Comparison of ENCODE assay signal across 10 mouse cellular contexts in the genomic region with DNA sequence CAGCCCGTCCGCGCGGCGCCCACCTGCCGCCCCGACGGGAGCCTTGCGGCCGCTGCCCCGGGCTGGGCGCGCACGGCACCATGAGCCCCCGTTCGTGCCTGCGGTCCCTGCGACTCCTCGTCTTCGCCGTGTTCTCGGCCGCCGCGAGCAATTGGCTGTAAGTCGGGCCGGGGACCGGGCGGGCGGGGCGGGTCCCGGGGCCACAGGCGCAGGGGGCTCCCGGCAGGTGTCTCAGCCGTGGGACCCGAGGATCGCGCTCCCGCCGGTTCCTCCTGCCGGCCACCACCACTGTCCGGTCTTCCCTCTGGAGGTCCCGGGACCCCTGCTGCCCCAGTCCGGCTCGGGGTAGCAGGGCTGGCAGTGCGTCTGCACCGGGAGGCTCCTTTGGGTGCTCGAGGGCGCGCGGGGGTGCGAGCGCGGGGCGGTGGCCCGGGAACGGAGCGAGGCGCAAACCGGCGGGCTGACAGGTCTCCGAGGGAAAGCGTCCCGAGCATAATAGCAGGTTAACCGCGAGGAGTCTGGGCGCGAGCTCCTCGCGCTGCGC. TPM values are rescaled to one million over a fixed set of nuclear protein-coding genes. Genes with fewer than 3 reads are reported as not detected.
A peak's percentile ranks its signal among the peaks of the same experiment; 100 is the strongest.
DNase-seq lines count a peak whose midpoint lies in the region; ATAC-seq lines count a peak whose summit lies in the region.
"Had no signal": no experiment of that assay in that cellular context is flagged by ENCODE, and none has a peak within 500 bp of the region (broad histone marks: within the 10 kb centered on the region; RNA-seq: fewer than 3 reads in every experiment).

No protein-coding gene starts in this region.

- under 1% methylated on average over 59 of the region's 71 CpGs for WGBS in kidney, embryonic 14.5 days
- WGBS in embryonic facial prominence, embryonic 11.5 days: under 1% methylated on average over 31 of the region's 71 CpGs
- WGBS in hindbrain, embryonic 14.5 days: 0% methylated on average over 68 of the region's 71 CpGs
- WGBS in midbrain, embryonic 14.5 days: under 1% methylated on average over 69 of the region's 71 CpGs

- no peaks in the 10 kb centered on the region for H3K9me3 ChIP-seq in kidney, embryonic 14.5 days (ENCODE audit: control insufficient read depth, low read length)
- no peaks in the 10 kb centered on the region for H3K9me3 ChIP-seq in embryonic facial prominence, embryonic 11.5 days (replicated peaks; ENCODE audit: control insufficient read depth, low read length)
- no peaks in the 10 kb centered on the region for H3K9me3 ChIP-seq in hindbrain, embryonic 14.5 days (ENCODE audit: control insufficient read depth, low read length)
- no peaks in the 10 kb centered on the region for H3K9me3 ChIP-seq in midbrain, embryonic 14.5 days (ENCODE audit: control insufficient read depth, low read length)
- H3K9me3 ChIP-seq: megakaryocyte, embryonic 14.5 days had no signal

- H3K4me3 ChIP-seq in kidney, embryonic 14.5 days (ENCODE audit: low read length): peak overlapping the region; percentile 54
- H3K4me3 ChIP-seq in embryonic facial prominence, embryonic 11.5 days (ENCODE audit: low read depth, low read length): peak overlapping the region; percentile 53
- H3K4me3 ChIP-seq in hindbrain, embryonic 14.5 days (replicated peaks; ENCODE audit: low read length): peak overlapping the region; percentile 52
- peak overlapping the region; percentile 44 for H3K4me3 ChIP-seq in midbrain, embryonic 14.5 days (replicated peaks; ENCODE audit: low read depth, low read length)
- H3K4me3 ChIP-seq: megakaryocyte, embryonic 14.5 days had no signal

- 0 out of 2 replicates have a peak overlapping the region, but pooled peaks have one; percentile 8 for H3K27ac ChIP-seq in kidney, embryonic 14.5 days (ENCODE audit: low read depth, low read length)
- peak overlapping the region; percentile 28; the same call in 1 of the 2 replicates for H3K27ac ChIP-seq in embryonic facial prominence, embryonic 11.5 days (replicated peaks; ENCODE audit: low read depth, low read length)
- no peak overlapping the region for H3K27ac ChIP-seq in hindbrain, embryonic 14.5 days
- 0 out of 2 replicates have a peak overlapping the region, but pooled peaks have one; percentile 20 for H3K27ac ChIP-seq in midbrain, embryonic 14.5 days (replicated peaks; ENCODE audit: low read depth, low read length)

- no peaks in the 10 kb centered on the region for H3K36me3 ChIP-seq in kidney, embryonic 14.5 days (ENCODE audit: control insufficient read depth, insufficient read depth, low read length)
- no peaks in the 10 kb centered on the region for H3K36me3 ChIP-seq in embryonic facial prominence, embryonic 11.5 days (replicated peaks; ENCODE audit: control insufficient read depth, insufficient read depth, low read depth, low read length)
- H3K36me3 ChIP-seq in hindbrain, embryonic 14.5 days (replicated peaks; ENCODE audit: control insufficient read depth, insufficient read depth): no peaks in the 10 kb centered on the region
- no peaks in the 10 kb centered on the region for H3K36me3 ChIP-seq in midbrain, embryonic 14.5 days (ENCODE audit: control insufficient read depth, insufficient read depth, low read length)

- peaks cover 54% of the 10 kb centered on the region for H3K27me3 ChIP-seq in kidney, embryonic 14.5 days (ENCODE audit: control insufficient read depth, insufficient read depth, low read length)
- H3K27me3 ChIP-seq in embryonic facial prominence, embryonic 11.5 days (ENCODE audit: control insufficient read depth, insufficient read depth, low read length): peaks cover 67% of the 10 kb centered on the region
- peaks cover 50% of the 10 kb centered on the region for H3K27me3 ChIP-seq in hindbrain, embryonic 14.5 days (ENCODE audit: control insufficient read depth, insufficient read depth, low read length)
- H3K27me3 ChIP-seq in midbrain, embryonic 14.5 days (ENCODE audit: control insufficient read depth, insufficient read depth, low read length): peaks cover 54% of the 10 kb centered on the region
- H3K27me3 ChIP-seq: Patski had no signal

- no peak for ATAC-seq in kidney, embryonic 14.5 days (ENCODE audit: low FRiP score, low TSS enrichment)
- no peak for ATAC-seq in embryonic facial prominence, embryonic 11.5 days (replicated peaks; ENCODE audit: insufficient number of reproducible peaks, low FRiP score, low TSS enrichment, low read depth)
- ATAC-seq in hindbrain, embryonic 14.5 days (ENCODE audit: low FRiP score): 0 out of 2 replicates have a peak, but pooled peaks have one; percentile 13
- no peak for ATAC-seq in midbrain, embryonic 14.5 days (ENCODE audit: low FRiP score, low TSS enrichment)
- ATAC-seq in frontal cortex, adult (ENCODE audit: low TSS enrichment): no peak

- DNase-seq in kidney, adult 8-10 months: no peak
- no peak for DNase-seq in embryonic facial prominence, embryonic 11.5 days (ENCODE audit: low spot score)
- DNase-seq in hindbrain, embryonic 14.5 days (ENCODE audit: low spot score): no peak
- peak; percentile 57 for DNase-seq in midbrain, embryonic 14.5 days
- DNase-seq in ovary, postnatal 14 days (ENCODE audit: low spot score): no peak
- DNase-seq in kidney, postnatal 36 days: no peak

- peaks cover 25% of the 10 kb centered on the region for H3K4me1 ChIP-seq in kidney, embryonic 14.5 days (ENCODE audit: control insufficient read depth, insufficient read depth, low read length)
- peaks cover 3% of the 10 kb centered on the region for H3K4me1 ChIP-seq in embryonic facial prominence, embryonic 11.5 days (ENCODE audit: control insufficient read depth, insufficient read depth, low read length)
- H3K4me1 ChIP-seq in hindbrain, embryonic 14.5 days (replicated peaks; ENCODE audit: control insufficient read depth, insufficient read depth, low read length): peaks cover 19% of the 10 kb centered on the region
- H3K4me1 ChIP-seq in midbrain, embryonic 14.5 days (ENCODE audit: control insufficient read depth, insufficient read depth, low read length): peaks cover 19% of the 10 kb centered on the region
- H3K4me1 ChIP-seq: megakaryocyte, embryonic 14.5 days had no signal

- H3K4me2 ChIP-seq in kidney, embryonic 14.5 days (replicated peaks; ENCODE audit: low read depth, low read length): peak overlapping the region; percentile 92
- peak overlapping the region; percentile 96 for H3K4me2 ChIP-seq in embryonic facial prominence, embryonic 11.5 days (ENCODE audit: low read depth, low read length)
- H3K4me2 ChIP-seq in hindbrain, embryonic 14.5 days (replicated peaks): peak overlapping the region; percentile 97
- peak overlapping the region; percentile 87 for H3K4me2 ChIP-seq in midbrain, embryonic 14.5 days (ENCODE audit: low read length)

- peak overlapping the region; percentile 56 for H3K9ac ChIP-seq in kidney, embryonic 14.5 days (ENCODE audit: low read depth, low read length)
- peak overlapping the region; percentile 48 for H3K9ac ChIP-seq in embryonic facial prominence, embryonic 11.5 days (replicated peaks; ENCODE audit: low read length)
- peak overlapping the region; percentile 61 for H3K9ac ChIP-seq in hindbrain, embryonic 14.5 days
- peak overlapping the region; percentile 58 for H3K9ac ChIP-seq in midbrain, embryonic 14.5 days (replicated peaks; ENCODE audit: low read length)

RNA-seq across cellular contexts. Expression of a gene that starts 0.4 kb away (rescaled TPM):
- polyA plus RNA-seq in kidney, embryonic 14.5 days (2014; fragmentation: Nextera tagmentation; extraction: Ambion mirVana): 16.0 and 21.4 TPM in 2 replicates
- 3.3 and 4.3 TPM in 2 replicates for polyA plus RNA-seq in embryonic facial prominence, embryonic 11.5 days (2014; fragmentation: Nextera tagmentation; extraction: Ambion mirVana)
- 1.9 and 2.2 TPM in 2 replicates for polyA plus RNA-seq in hindbrain, embryonic 14.5 days (2014; fragmentation: Nextera tagmentation; extraction: Ambion mirVana)
- 0.94 and 1.4 TPM in 2 replicates for polyA plus RNA-seq in midbrain, embryonic 14.5 days (2014; fragmentation: Nextera tagmentation; extraction: Ambion mirVana)
